In genomic region chr12:91050593-91051325, GRCm38 (mm10) we compare ENCODE assay signal across 11 mouse cellular contexts.
DNase-seq lines count a peak whose midpoint lies in the region; ATAC-seq and TF ChIP-seq lines count a peak whose summit lies in the region.
"Had no signal": no experiment of that assay in that cellular context is flagged by ENCODE, and none has a peak within 500 bp of the region (broad histone marks: within the 10 kb centered on the region; RNA-seq: fewer than 3 reads in every experiment).

No protein-coding gene starts in this region.

- H3K4me1 ChIP-seq in midbrain, postnatal 0 days (ENCODE audit: insufficient read depth, low read length) = no peaks in the 10 kb centered on the region
- H3K4me1 ChIP-seq in midbrain, embryonic 15.5 days = no peaks in the 10 kb centered on the region
- no peaks in the 10 kb centered on the region for H3K4me1 ChIP-seq in midbrain, embryonic 16.5 days (ENCODE audit: control insufficient read depth, insufficient read depth, low read length)
- H3K4me1 ChIP-seq: neural tube, embryonic 15.5 days had no signal

- ATAC-seq in frontal cortex, adult (ENCODE audit: low TSS enrichment) = peak; percentile 85
- no peak for ATAC-seq in midbrain, postnatal 0 days (ENCODE audit: low FRiP score)
- no peak for ATAC-seq in midbrain, embryonic 15.5 days (replicated peaks)
- no peak for ATAC-seq in midbrain, embryonic 16.5 days

- DNase-seq in frontal cortex, postnatal 25 days (ENCODE audit: low spot score in 2 of 2) = no peak
- peak; percentile 32 for DNase-seq in midbrain, postnatal 0 days (ENCODE audit: low spot score)
- DNase-seq in cerebellum, postnatal 25 days = peak; percentile 86 to 88
- DNase-seq in left cerebral cortex, postnatal 25 days (ENCODE audit: low spot score in 2 of 2) = peak; percentile 17 to 47
- no peak for DNase-seq in spleen, postnatal 36 days (ENCODE audit: low spot score in 2 of 2)
- DNase-seq: kidney, postnatal 10 days had no signal

- H3K27me3 ChIP-seq in midbrain, postnatal 0 days (ENCODE audit: insufficient read depth, low read length) = no peaks in the 10 kb centered on the region
- H3K27me3 ChIP-seq in midbrain, embryonic 15.5 days (replicated peaks) = no peaks in the 10 kb centered on the region
- no peaks in the 10 kb centered on the region for H3K27me3 ChIP-seq in midbrain, embryonic 16.5 days (ENCODE audit: control insufficient read depth, insufficient read depth, low read depth, low read length)
- H3K27me3 ChIP-seq: neural tube, embryonic 15.5 days had no signal

- H3K9ac ChIP-seq in midbrain, postnatal 0 days (replicated peaks; ENCODE audit: low read length, poor library complexity, severe bottlenecking) = no peak overlapping the region
- no peak overlapping the region for H3K9ac ChIP-seq in midbrain, embryonic 15.5 days
- no peak overlapping the region for H3K9ac ChIP-seq in midbrain, embryonic 16.5 days (ENCODE audit: low read depth, low read length)
- H3K9ac ChIP-seq: neural tube, embryonic 15.5 days had no signal

- H3K4me3 ChIP-seq in midbrain, postnatal 0 days (ENCODE audit: low read depth, low read length) = no peak overlapping the region
- no peak overlapping the region for H3K4me3 ChIP-seq in midbrain, embryonic 15.5 days
- H3K4me3 ChIP-seq in midbrain, embryonic 16.5 days (ENCODE audit: low read depth, low read length) = no peak overlapping the region
- H3K4me3 ChIP-seq: neural tube, embryonic 15.5 days had no signal

- no peak overlapping the region for H3K4me2 ChIP-seq in midbrain, postnatal 0 days (ENCODE audit: low read depth, low read length, poor library complexity, severe bottlenecking)
- H3K4me2 ChIP-seq in midbrain, embryonic 15.5 days = no peak overlapping the region
- no peak overlapping the region for H3K4me2 ChIP-seq in midbrain, embryonic 16.5 days (ENCODE audit: low read length)
- H3K4me2 ChIP-seq: liver, embryonic 11.5 days; neural tube, embryonic 15.5 days had no signal

- H3K9me3 ChIP-seq in midbrain, postnatal 0 days (ENCODE audit: low read length) = no peaks in the 10 kb centered on the region
- no peaks in the 10 kb centered on the region for H3K9me3 ChIP-seq in midbrain, embryonic 15.5 days
- H3K9me3 ChIP-seq in midbrain, embryonic 16.5 days (replicated peaks; ENCODE audit: control insufficient read depth, low read length, poor library complexity, severe bottlenecking) = 0 out of 2 replicates have a peak, but pooled peaks cover 2% of the 10 kb centered on the region
- H3K9me3 ChIP-seq: neural tube, embryonic 15.5 days had no signal

- H3K36me3 ChIP-seq in midbrain, postnatal 0 days (ENCODE audit: insufficient read depth, low read length) = no peaks in the 10 kb centered on the region
- no peaks in the 10 kb centered on the region for H3K36me3 ChIP-seq in midbrain, embryonic 15.5 days (replicated peaks)
- no peaks in the 10 kb centered on the region for H3K36me3 ChIP-seq in midbrain, embryonic 16.5 days (ENCODE audit: control insufficient read depth, insufficient read depth, low read length)
- H3K36me3 ChIP-seq: neural tube, embryonic 15.5 days had no signal

- no peak overlapping the region for H3K27ac ChIP-seq in midbrain, postnatal 0 days (ENCODE audit: low read depth, low read length)
- H3K27ac ChIP-seq in midbrain, embryonic 15.5 days = no peak overlapping the region
- H3K27ac ChIP-seq in midbrain, embryonic 16.5 days (ENCODE audit: low read length) = no peak overlapping the region
- H3K27ac ChIP-seq: neural tube, embryonic 15.5 days had no signal

- intact Hi-C loops in left cerebral cortex, postnatal 25 days (cut with DNase I) = no loop called here

- no peak for TF ChIP-seq CTCF in midbrain, postnatal 0 days (IDR thresholded peaks at IDR 0.05)

- WGBS in midbrain, postnatal 0 days = 83% methylated on average over 9 of the region's 9 CpGs
- 87% methylated on average over 9 of the region's 9 CpGs for WGBS in midbrain, embryonic 15.5 days
- WGBS in midbrain, embryonic 16.5 days = 86% methylated on average over 9 of the region's 9 CpGs

Comparison
In these comparisons a context has a peak if more than half of its experiments do, and no peak if none do; other contexts are left out.
1. DNase-seq: peak in midbrain, postnatal 0 days (single experiment), cerebellum, postnatal 25 days (2 of 2) and left cerebral cortex, postnatal 25 days (2 of 2); none in frontal cortex, postnatal 25 days (0 of 2) and spleen, postnatal 36 days (0 of 2).